Mouse (Mus musculus) cerebellum, postnatal 25 days (tissue): ENCODE data around the gene Wdr83os.
"Not testable (repeated sequence)": the region's sequence is repeated elsewhere in the genome, so short reads cannot be mapped to it uniquely, and the experiment has no call there.

Experiments used
- DNase-seq, 2 experiments: peaks; one replicate each; pipeline ENCODE4 v3.0.0; 2021; ENCODE audit warnings: mixed read lengths in 2 of 2

Wdr83os gene

GRCm38 (mm10) chr8:85120251-85120650 lies 39.7 kb downstream of the Wdr83os start:
- DNase-seq = not testable (repeated sequence)

- no peak for DNase-seq
Measured at GRCm38 (mm10) chr8:85122995-85123394, 42.5 kb downstream of the Wdr83os start, which contains the start of gene Zfp791. Gene Zfp791, minus strand, starts transcription at chr8:85123095.

- no peak for DNase-seq
Measured at GRCm38 (mm10) chr8:85123691-85124090, 43.2 kb downstream of the Wdr83os start.
